Mouse (Mus musculus) hindlimb bud, embryonic 11.5 days (tissue): ENCODE data around the gene Acot5.
"Not testable (repeated sequence)": the region's sequence is repeated elsewhere in the genome, so short reads cannot be mapped to it uniquely, and the experiment has no call there.

Experiments used
- DNase-seq: peaks from one replicate; pipeline ENCODE4 v3.0.0-alpha.2; 2012; ENCODE audit warnings: low read depth, low spot score; ENCODE audit errors: extremely low spot score

The Acot5 gene

GRCm38 (mm10) chr12:84062336-84062735 lies 6.8 kb upstream of the Acot5 start:
- no peak for DNase-seq

GRCm38 (mm10) chr12:84063228-84063627 lies 5.9 kb upstream of the Acot5 start:
- DNase-seq: no peak

GRCm38 (mm10) chr12:84063833-84064232 lies 5.3 kb upstream of the Acot5 start:
- no peak for DNase-seq

- DNase-seq: no peak
These were observed 4.5 kb upstream of the Acot5 start for GRCm38 (mm10) chr12:84064621-84065020.

GRCm38 (mm10) chr12:84067752-84068151 lies 1.4 kb upstream of the Acot5 start:
- DNase-seq: no peak

- no peak for DNase-seq
These were observed 829 bp upstream of the Acot5 start for GRCm38 (mm10) chr12:84068296-84068695.

GRCm38 (mm10) chr12:84069582-84069981 lies 457 bp downstream of the Acot5 start:
- not testable (repeated sequence) for DNase-seq

GRCm38 (mm10) chr12:84071696-84072095 lies 2.6 kb downstream of the Acot5 start:
- no peak for DNase-seq

- DNase-seq: no peak
These were observed 8.4 kb downstream of the Acot5 start for GRCm38 (mm10) chr12:84077371-84077990.

- no peak for DNase-seq
These were observed 14.7 kb downstream of the Acot5 start for GRCm38 (mm10) chr12:84083842-84084241.

- DNase-seq: no peak
These were observed 15.5 kb downstream of the Acot5 start for GRCm38 (mm10) chr12:84084581-84084980.

GRCm38 (mm10) chr12:84094666-84095065 lies 25.5 kb downstream of the Acot5 start:
- DNase-seq: not testable (repeated sequence)

GRCm38 (mm10) chr12:84099605-84100004 lies 30.5 kb downstream of the Acot5 start:
- DNase-seq: no peak

GRCm38 (mm10) chr12:84100071-84100470 lies 30.9 kb downstream of the Acot5 start:
- no peak for DNase-seq

GRCm38 (mm10) chr12:84100604-84101492 lies 31.7 kb downstream of the Acot5 start, which contains the start of gene Acot6:
Gene Acot6 (plus strand): TSS chr12:84100654.
- peak; percentile 5 for DNase-seq

GRCm38 (mm10) chr12:84101493-84101845 lies 32.3 kb downstream of the Acot5 start:
- DNase-seq: peak; percentile 8

GRCm38 (mm10) chr12:84107012-84107411 lies 37.9 kb downstream of the Acot5 start:
- DNase-seq: no peak

- no peak for DNase-seq
These were observed 38.6 kb downstream of the Acot5 start for GRCm38 (mm10) chr12:84107692-84108091.

GRCm38 (mm10) chr12:84109924-84110323 lies 40.8 kb downstream of the Acot5 start:
- DNase-seq: no peak

- no peak for DNase-seq
These were observed 41.7 kb downstream of the Acot5 start for GRCm38 (mm10) chr12:84110814-84111213.

- no peak for DNase-seq
These were observed 44.6 kb downstream of the Acot5 start for GRCm38 (mm10) chr12:84113676-84114075.
